Mouse (Mus musculus) kidney, adult 18-20 months (tissue): ENCODE data around the gene Tti1.
"Not testable (repeated sequence)": the region's sequence is repeated elsewhere in the genome, so short reads cannot be mapped to it uniquely, and the experiment has no call there.

ENCODE experiments used
- DNase-seq: peaks from one replicate; pipeline ENCODE4 v3.0.0; 2021

Tti1 gene

GRCm38 (mm10) chr2:158028354-158028863 lies at the start of gene Tti1, which contains the start of gene Rprd1b:
Gene Tti1 (minus strand): TSS chr2:158028433.
Gene Rprd1b (plus strand): TSS chr2:158028497.
- peak; percentile 97 for DNase-seq

- no peak for DNase-seq
Measured at GRCm38 (mm10) chr2:158077981-158078380, 49.7 kb upstream of the Tti1 start.

- DNase-seq: no peak
Measured at GRCm38 (mm10) chr2:158076690-158077089, 48.5 kb upstream of the Tti1 start.

DNA sequence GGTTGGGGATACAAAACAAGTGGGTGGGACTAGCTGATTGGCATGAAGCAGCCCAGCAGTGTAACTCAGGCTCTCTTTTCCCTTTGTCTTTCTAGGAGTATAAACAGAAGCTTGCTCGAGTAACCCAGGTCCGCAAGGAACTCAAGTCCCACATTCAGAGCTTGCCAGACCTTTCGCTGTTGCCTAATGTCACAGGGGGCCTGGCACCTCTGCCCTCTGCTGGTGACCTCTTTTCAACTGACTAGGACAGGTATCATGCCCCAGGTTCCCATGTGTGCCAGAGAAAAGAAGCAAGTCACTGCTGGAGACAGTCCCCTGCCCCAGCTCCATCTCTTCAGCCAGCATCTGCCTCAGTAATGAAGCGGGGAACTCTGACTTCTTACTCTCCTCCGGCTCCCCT lies 46.6 kb upstream of the Tti1 start:
- no peak for DNase-seq

DNA sequence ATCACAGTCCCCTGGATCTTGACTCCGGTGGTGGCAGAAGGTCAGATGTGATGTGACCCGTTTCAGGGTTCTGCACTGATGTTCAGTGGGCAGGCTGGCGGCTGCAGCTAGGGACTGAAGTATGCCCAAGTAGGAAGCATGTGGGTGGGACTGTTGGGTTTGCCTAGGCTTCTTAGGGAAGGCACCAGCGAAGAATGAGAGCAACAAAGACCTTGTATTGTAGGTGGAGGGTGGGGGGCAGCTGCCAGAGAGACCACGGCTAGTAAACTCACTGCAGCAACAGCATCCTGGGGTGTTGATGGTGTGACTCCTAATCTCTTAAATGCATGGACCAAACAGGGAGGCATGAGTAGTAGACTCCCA lies 43.4 kb upstream of the Tti1 start:
- DNase-seq: no peak

GRCm38 (mm10) chr2:158070885-158071632 lies 42.8 kb upstream of the Tti1 start:
- DNase-seq: peak; percentile 69

GRCm38 (mm10) chr2:158068444-158068971 lies 40.3 kb upstream of the Tti1 start:
- DNase-seq: no peak

- no peak for DNase-seq
Measured at GRCm38 (mm10) chr2:158067260-158067824, 39.1 kb upstream of the Tti1 start.

GRCm38 (mm10) chr2:158066456-158066855 lies 38.2 kb upstream of the Tti1 start:
- no peak for DNase-seq

GRCm38 (mm10) chr2:158065064-158065463 lies 36.8 kb upstream of the Tti1 start:
- DNase-seq: no peak

DNA sequence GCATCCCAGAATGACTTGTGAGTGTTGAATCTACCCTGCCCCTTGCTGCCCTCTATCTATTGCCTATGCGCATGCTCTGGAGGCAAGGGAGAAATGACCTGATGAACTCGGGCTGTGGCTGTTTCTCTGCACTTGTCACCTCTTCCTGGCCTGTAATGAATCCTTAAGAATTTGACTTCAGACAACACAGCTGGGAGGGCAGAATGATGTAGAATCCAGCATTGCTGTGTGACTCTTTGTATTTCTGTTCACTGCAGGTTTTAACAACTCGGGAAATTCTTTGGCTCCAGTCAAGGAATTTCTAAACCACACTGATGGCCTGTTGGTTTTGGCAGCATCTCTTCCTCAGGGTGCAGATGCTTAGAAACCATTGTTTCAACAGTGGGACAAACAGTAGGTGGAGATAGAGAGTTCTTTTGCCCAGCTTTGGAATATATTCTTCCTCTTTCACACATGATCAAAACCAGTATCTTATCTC lies 36.4 kb upstream of the Tti1 start:
- peak; percentile 15 for DNase-seq

- DNase-seq: no peak
Measured at GRCm38 (mm10) chr2:158063036-158063435, 34.8 kb upstream of the Tti1 start.

- DNase-seq: no peak
Measured at GRCm38 (mm10) chr2:158059666-158060105, 31.5 kb upstream of the Tti1 start.

DNA sequence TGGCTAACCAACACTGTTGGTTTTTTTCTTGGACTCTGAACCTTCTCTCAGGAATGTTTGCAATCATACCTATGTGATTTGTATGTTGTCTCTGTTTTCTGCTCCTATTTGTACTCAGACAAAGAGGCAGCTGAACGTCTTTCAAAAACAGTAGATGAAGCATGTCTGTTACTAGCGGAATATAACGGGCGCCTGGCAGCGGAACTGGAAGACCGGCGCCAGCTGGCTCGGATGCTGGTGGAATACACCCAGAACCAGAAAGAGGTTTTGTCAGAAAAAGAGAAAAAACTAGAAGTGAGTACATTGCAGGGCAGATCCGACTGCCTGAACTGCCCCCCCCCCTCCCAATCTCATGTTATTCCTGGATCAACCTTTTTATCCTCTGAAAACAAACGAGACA lies 30.3 kb upstream of the Tti1 start:
- no peak for DNase-seq

DNA sequence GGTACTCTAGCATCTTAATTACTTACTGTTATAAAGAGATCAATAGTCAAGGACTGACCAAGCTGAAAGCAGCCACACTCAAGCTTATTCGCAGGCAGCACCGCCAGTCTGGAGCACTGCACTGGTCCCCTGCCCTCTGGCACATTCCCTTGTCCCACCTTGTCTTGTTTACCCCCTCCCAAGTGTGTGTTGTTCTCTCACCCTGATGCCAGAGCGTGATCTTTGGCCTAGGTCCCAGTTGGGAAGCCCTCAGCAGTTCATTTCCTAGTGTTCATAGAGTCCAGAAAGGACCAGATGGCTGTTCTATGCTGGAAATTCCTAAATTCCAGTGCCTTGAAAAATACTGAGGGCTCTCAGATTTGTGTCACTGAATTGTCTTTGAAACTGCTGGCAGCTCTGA lies 28.8 kb upstream of the Tti1 start:
- DNase-seq: no peak

GRCm38 (mm10) chr2:158055383-158055782 lies 27.1 kb upstream of the Tti1 start:
- not testable (repeated sequence) for DNase-seq

GRCm38 (mm10) chr2:158054596-158054995 lies 26.4 kb upstream of the Tti1 start:
- DNase-seq: no peak

GRCm38 (mm10) chr2:158050116-158050515 lies 21.9 kb upstream of the Tti1 start:
- DNase-seq: no peak

GRCm38 (mm10) chr2:158048718-158049117 lies 20.5 kb upstream of the Tti1 start:
- no peak for DNase-seq

DNA sequence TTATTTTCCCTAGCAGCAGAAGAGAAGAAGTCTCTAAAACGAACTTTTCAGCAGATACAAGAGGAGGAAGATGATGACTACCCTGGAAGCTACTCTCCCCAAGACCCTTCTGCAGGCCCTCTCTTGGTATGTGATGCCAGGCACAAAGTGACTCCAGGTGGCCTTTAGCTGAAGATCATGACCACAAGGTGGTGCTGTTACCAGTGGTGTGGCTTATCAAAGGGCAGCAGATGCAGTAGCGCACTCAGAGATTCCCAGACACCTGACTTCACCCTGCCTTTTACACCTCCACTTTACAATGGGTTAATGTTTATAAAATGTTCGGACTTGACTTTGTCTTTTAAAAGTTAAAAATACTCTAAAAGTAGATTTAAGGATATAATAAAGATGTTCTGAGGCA lies 19.7 kb upstream of the Tti1 start:
- DNase-seq: peak; percentile 65

GRCm38 (mm10) chr2:158046186-158046585 lies 18.0 kb upstream of the Tti1 start:
- no peak for DNase-seq

- no peak for DNase-seq
Measured at GRCm38 (mm10) chr2:158043504-158043903, 15.3 kb upstream of the Tti1 start.

- no peak for DNase-seq
Measured at GRCm38 (mm10) chr2:158040396-158040795, 12.2 kb upstream of the Tti1 start.

GRCm38 (mm10) chr2:158039662-158040061 lies 11.4 kb upstream of the Tti1 start:
- no peak for DNase-seq
